Mouse (Mus musculus) heart, embryonic 16.5 days (tissue): ENCODE measurements around the gene Arnt2. TPM values are rescaled to one million over a fixed set of nuclear protein-coding genes. Genes with fewer than 3 reads are reported as not detected.
A peak's percentile ranks its signal among the peaks of the same experiment; 100 is the strongest.

Experiments
- ATAC-seq: fragments of 200-750 bp; cut with Nextera tagmentation; replicated peaks from 2 replicates; pipeline ENCODE4 v1.8.0; 2017; ENCODE audit warnings: moderate number of reproducible peaks; ENCODE audit not compliant: insufficient read depth, low FRiP score; ENCODE audit errors: extremely low read depth
- H3K27ac ChIP-seq: fragments of 300-500 bp; sonication (generic); 2 replicates; pipeline ENCODE4 v1.5.1; 2014; ENCODE audit warnings: mild to moderate bottlenecking, low read length, control low read depth, moderate library complexity
- H3K27me3 ChIP-seq: fragments of 300-500 bp; sonication (generic); 2 replicates; pipeline ENCODE4 v1.6.1; 2014; ENCODE audit warnings: low read length, mixed read lengths; ENCODE audit not compliant: control insufficient read depth, insufficient read depth
- H3K36me3 ChIP-seq: fragments of 300-500 bp; sonication (generic); 2 replicates; pipeline ENCODE4 v1.6.1; 2014; ENCODE audit not compliant: control insufficient read depth, insufficient read depth
- H3K4me1 ChIP-seq: fragments of 300-500 bp; sonication (generic); 2 replicates; pipeline ENCODE4 v1.6.1; 2014; ENCODE audit warnings: low read length, mixed read lengths; ENCODE audit not compliant: control insufficient read depth, insufficient read depth
- H3K4me2 ChIP-seq: fragments of 300-500 bp; sonication (generic); 2 replicates; pipeline ENCODE4 v1.6.1; 2014; ENCODE audit warnings: low read depth, mild to moderate bottlenecking, control low read depth, low read length
- H3K4me3 ChIP-seq: fragments of 300-500 bp; sonication (generic); 2 replicates; pipeline ENCODE4 v1.5.1; 2014; ENCODE audit warnings: mild to moderate bottlenecking, control low read depth, low read length
- H3K9ac ChIP-seq: fragments of 300-500 bp; sonication (generic); 2 replicates; pipeline ENCODE4 v1.6.1; 2014; ENCODE audit warnings: low read length, control low read depth
- H3K9me3 ChIP-seq: fragments of 300-500 bp; sonication (generic); replicated peaks from 2 replicates; pipeline ENCODE4 v1.6.1; 2016; ENCODE audit warnings: low read length; ENCODE audit not compliant: control insufficient read depth
- WGBS: fragments of 180-500 bp; shearing (Covaris S2); extraction: QIAGEN DNeasy Blood & Tissue Kit; methylation state at CpG from one replicate; pipeline ENCODE4 v1.1.7; 2014; 5-methylcytosine and 5-hydroxymethylcytosine counted together
- polyA plus RNA-seq: library from polyadenylated mRNA; unstranded; fragments of >200 nt; fragmentation: Nextera tagmentation; extraction: Ambion mirVana; gene quantifications from 2 replicates; pipeline ENCODE4 v1.2.1, GENCODE M21; 2015

Gene Arnt2
- polyA plus RNA-seq, 1 experiment from 2014 or later, result 1.2 TPM

DNA sequence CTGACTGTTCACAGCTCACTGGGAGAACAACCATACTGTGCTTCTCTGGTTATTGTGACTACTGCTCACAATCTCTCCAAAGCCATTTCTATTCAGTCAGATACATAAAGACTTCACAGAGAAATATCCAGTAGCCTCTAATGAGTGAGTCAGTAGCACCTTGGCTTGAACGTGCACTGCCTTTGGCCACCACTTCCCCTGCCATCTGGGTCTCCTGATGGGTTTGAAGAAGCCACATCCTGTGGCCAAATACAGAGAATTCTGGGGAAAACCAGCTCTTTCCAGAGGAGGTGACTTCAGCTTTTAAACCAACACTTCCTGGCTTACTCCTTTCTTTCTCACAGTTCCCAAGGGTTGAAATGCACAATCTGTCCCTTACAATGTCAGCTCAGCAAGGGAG lies 69.0 kb downstream of the Arnt2 start:
- H3K9me3 ChIP-seq, result no peaks in the 10 kb centered on the region; the same call in 1 of the 2 replicates
- H3K9ac ChIP-seq, result no peak overlapping the region
- H3K27me3 ChIP-seq, result no peaks in the 10 kb centered on the region
- no peak overlapping the region for H3K4me3 ChIP-seq
- H3K27ac ChIP-seq, result no peak overlapping the region
- 52% methylated on average over 1 of the region's 1 CpGs for WGBS
- ATAC-seq, result no peak
- no peak overlapping the region for H3K4me2 ChIP-seq
- peaks cover 34% of the 10 kb centered on the region for H3K4me1 ChIP-seq
- H3K36me3 ChIP-seq, result no peaks in the 10 kb centered on the region

DNA sequence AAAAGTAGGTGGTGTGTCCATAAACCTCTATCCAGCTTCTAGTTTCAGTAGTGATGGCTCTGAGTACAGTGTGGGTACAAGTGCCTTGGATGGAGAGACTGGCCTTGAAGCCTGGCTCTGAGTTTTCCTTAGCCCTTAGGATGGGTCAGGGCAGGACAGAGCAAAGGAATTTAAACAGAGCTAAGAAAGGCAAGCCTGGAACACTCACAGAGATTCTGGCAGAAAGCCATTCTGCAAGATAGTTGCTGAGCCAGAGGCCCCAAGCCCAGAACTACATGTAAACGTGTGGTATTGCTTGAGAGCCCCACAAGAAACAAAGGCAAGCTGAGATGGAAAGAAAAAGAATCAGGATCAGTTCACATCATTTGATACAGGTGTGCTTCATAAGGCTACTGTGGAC lies 70.8 kb downstream of the Arnt2 start:
- H3K4me1 ChIP-seq, result peaks cover 38% of the 10 kb centered on the region
- peak; percentile 45 for ATAC-seq
- H3K27me3 ChIP-seq, result no peaks in the 10 kb centered on the region
- H3K36me3 ChIP-seq, result no peaks in the 10 kb centered on the region
- H3K4me2 ChIP-seq, result no peak overlapping the region
- no peak overlapping the region for H3K4me3 ChIP-seq
- H3K9me3 ChIP-seq, result no peaks in the 10 kb centered on the region; the same call in 1 of the 2 replicates
- H3K27ac ChIP-seq, result peak overlapping the region; percentile 40
- WGBS, result 13% methylated on average over 1 of the region's 1 CpGs
- no peak overlapping the region for H3K9ac ChIP-seq

- no peaks in the 10 kb centered on the region for H3K27me3 ChIP-seq
- H3K4me1 ChIP-seq, result peaks cover 48% of the 10 kb centered on the region
- no peaks in the 10 kb centered on the region for H3K36me3 ChIP-seq
- H3K4me2 ChIP-seq, result no peak overlapping the region
- no peak overlapping the region for H3K9ac ChIP-seq
- ATAC-seq, result peak; percentile 49
- no peak overlapping the region for H3K4me3 ChIP-seq
- H3K9me3 ChIP-seq, result no peaks in the 10 kb centered on the region
- peak overlapping the region; percentile 17; the same call in 1 of the 2 replicates for H3K27ac ChIP-seq
- WGBS, result 34% methylated on average over 4 of the region's 4 CpGs
Observed at GRCm38 (mm10) chr7:84337768-84338167, 72.2 kb downstream of the Arnt2 start.

- H3K9ac ChIP-seq, result no peak overlapping the region
- no peaks in the 10 kb centered on the region for H3K9me3 ChIP-seq
- peak overlapping the region; percentile 58 for H3K27ac ChIP-seq
- no peaks in the 10 kb centered on the region for H3K27me3 ChIP-seq
- H3K36me3 ChIP-seq, result no peaks in the 10 kb centered on the region
- H3K4me2 ChIP-seq, result no peak overlapping the region
- H3K4me1 ChIP-seq, result peaks cover 56% of the 10 kb centered on the region
- ATAC-seq, result no peak
- H3K4me3 ChIP-seq, result no peak overlapping the region
- 70% methylated on average over 4 of the region's 4 CpGs for WGBS
Observed at GRCm38 (mm10) chr7:84336907-84337306, 73.1 kb downstream of the Arnt2 start.

- Histone ChIP-seq H3K4me3 (no peak overlapping the region), H3K9me3 (no peaks in the 10 kb centered on the region), H3K4me1 (peaks cover 56% of the 10 kb centered on the region), H3K27me3 (no peaks in the 10 kb centered on the region), H3K27ac (peak overlapping the region; percentile 58; the same call in 1 of the 2 replicates), H3K4me2 (no peak overlapping the region), H3K36me3 (no peaks in the 10 kb centered on the region), H3K9ac (no peak overlapping the region)
- 0 out of 2 replicates have a peak, but pooled peaks have one; percentile 18 for ATAC-seq
- 21% methylated on average over 2 of the region's 2 CpGs for WGBS
Observed at GRCm38 (mm10) chr7:84336580-84336886, 73.4 kb downstream of the Arnt2 start.

- H3K4me2 ChIP-seq, result no peak overlapping the region
- H3K9ac ChIP-seq, result no peak overlapping the region
- no peaks in the 10 kb centered on the region for H3K9me3 ChIP-seq
- 57% methylated on average over 6 of the region's 6 CpGs for WGBS
- peaks cover 57% of the 10 kb centered on the region for H3K4me1 ChIP-seq
- H3K27ac ChIP-seq, result peak overlapping the region; percentile 34
- H3K27me3 ChIP-seq, result no peaks in the 10 kb centered on the region
- no peaks in the 10 kb centered on the region for H3K36me3 ChIP-seq
- H3K4me3 ChIP-seq, result no peak overlapping the region
- no peak for ATAC-seq
Observed at GRCm38 (mm10) chr7:84335766-84336579, 74.0 kb downstream of the Arnt2 start.

GRCm38 (mm10) chr7:84333996-84334395 lies 76.0 kb downstream of the Arnt2 start:
- Histone ChIP-seq H3K4me1 (peaks cover 59% of the 10 kb centered on the region), H3K27ac (no peak overlapping the region), H3K36me3 (no peaks in the 10 kb centered on the region), H3K4me3 (no peak overlapping the region), H3K4me2 (no peak overlapping the region), H3K27me3 (no peaks in the 10 kb centered on the region), H3K9me3 (no peaks in the 10 kb centered on the region), H3K9ac (no peak overlapping the region)
- ATAC-seq, result no peak
- WGBS, result 62% methylated on average over 3 of the region's 3 CpGs

DNA sequence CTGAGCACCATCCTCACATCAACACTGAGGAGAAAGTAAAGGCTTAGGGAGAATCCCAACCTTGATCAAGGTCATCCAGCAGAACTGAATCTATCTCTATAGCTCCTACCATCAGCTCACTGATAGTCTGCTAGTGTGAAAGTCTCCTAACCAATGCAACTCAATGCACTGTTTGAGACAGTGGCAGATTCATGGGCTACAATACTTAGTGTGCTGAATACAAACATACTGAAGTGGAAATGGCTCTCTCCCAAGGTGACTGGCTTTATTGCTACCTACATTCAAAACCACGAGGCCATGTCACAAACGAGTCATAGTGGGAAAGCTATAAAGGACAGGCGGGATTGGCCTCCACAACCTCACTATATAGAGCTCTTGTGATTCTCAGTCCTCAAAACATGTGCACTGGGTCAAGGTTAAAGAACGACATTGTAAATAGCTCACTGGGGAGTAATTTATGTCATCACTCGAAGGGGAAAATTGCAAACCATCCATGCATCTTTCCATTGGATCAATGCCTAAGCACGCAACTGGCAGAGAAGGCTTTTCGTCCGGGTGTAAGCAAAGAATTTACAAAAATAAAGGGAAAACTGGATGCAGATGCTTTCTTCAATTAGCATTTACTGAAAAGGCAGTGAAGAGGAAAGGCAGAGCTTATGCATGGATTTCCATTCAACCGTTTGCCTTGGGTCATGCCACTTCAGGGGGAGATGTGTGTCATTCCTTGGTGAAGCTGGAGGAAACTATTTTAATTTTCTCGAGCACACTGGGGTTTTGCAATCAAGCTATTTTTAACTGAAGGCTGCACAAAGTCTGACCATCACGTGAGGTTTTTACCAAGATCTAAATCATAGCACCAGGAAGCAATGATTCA lies 77.4 kb downstream of the Arnt2 start:
- H3K9me3 ChIP-seq, result no peaks in the 10 kb centered on the region
- H3K27me3 ChIP-seq, result no peaks in the 10 kb centered on the region
- WGBS, result 45% methylated on average over 11 of the region's 11 CpGs
- H3K9ac ChIP-seq, result no peak overlapping the region
- peak overlapping the region; percentile 19 for H3K27ac ChIP-seq
- H3K4me2 ChIP-seq, result no peak overlapping the region
- no peaks in the 10 kb centered on the region for H3K36me3 ChIP-seq
- H3K4me3 ChIP-seq, result no peak overlapping the region
- ATAC-seq, result no peak
- H3K4me1 ChIP-seq, result peaks cover 59% of the 10 kb centered on the region

- Histone ChIP-seq H3K4me3 (no peak overlapping the region), H3K4me2 (peak overlapping the region; percentile 25), H3K4me1 (peaks cover 42% of the 10 kb centered on the region), H3K9me3 (no peaks in the 10 kb centered on the region), H3K27me3 (no peaks in the 10 kb centered on the region), H3K36me3 (no peaks in the 10 kb centered on the region), H3K27ac (peak overlapping the region; percentile 66), H3K9ac (no peak overlapping the region)
- 13% methylated on average over 1 of the region's 1 CpGs for WGBS
- ATAC-seq, result peak; percentile 50; the same call in 1 of the 2 replicates
Observed at GRCm38 (mm10) chr7:84329174-84329583, 80.8 kb downstream of the Arnt2 start.
